Mouse (Mus musculus): ENCODE results near the gene Nell2. TPM values are rescaled to one million over a fixed set of nuclear protein-coding genes. Genes with fewer than 3 reads are reported as not detected.

The Nell2 gene
- polyA plus RNA-seq, 1 experiment: 0.62 TPM

DNA sequence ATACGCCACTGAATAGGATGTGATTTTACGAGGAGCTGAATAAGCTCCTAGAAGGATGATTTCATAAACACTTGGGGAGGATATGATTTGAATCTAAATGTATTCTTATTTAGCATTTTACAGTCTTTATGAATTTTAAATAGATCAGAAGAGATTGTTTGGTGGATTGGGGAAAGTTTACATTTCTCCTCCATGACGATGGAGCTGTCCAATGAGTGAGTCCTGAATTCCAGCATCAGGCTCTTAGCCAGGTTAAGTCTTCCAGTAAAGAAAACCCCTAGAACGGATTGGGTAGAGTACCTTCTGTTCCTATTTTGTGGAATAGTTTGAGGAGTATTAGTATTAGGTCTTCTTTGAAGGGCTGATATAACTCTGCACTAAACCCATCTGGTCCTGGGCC is 317.8 kb downstream of the Nell2 start:
- Histone ChIP-seq H3K27me3 (ENCODE audit: control insufficient read depth, insufficient read depth, insufficient read length) (no peaks in the 10 kb centered on the region), H3K79me3 (ENCODE audit: low read depth) (no peaks in the 10 kb centered on the region), H3K36me3 (ENCODE audit: control insufficient read depth, insufficient read depth) (no peaks in the 10 kb centered on the region), H3ac (ENCODE audit: control insufficient read depth, insufficient read length, low read depth) (no peak overlapping the region), H3K4me3 (ENCODE audit: insufficient read depth, poor library complexity, severe bottlenecking) (no peak overlapping the region), H3K79me2 (ENCODE audit: control insufficient read depth, insufficient read depth) (no peaks in the 10 kb centered on the region)
- TF ChIP-seq MYOG (IDR thresholded peaks at IDR 0.05; ENCODE audit: control insufficient read depth, extremely low read depth, insufficient read length): no peak
- TF ChIP-seq CTCF (IDR thresholded peaks at IDR 0.05; ENCODE audit: control insufficient read depth, insufficient read depth, insufficient read length): no peak
- TF ChIP-seq USF1 (IDR thresholded peaks at IDR 0.05; ENCODE audit: low read depth): no peak
- no peak for TF ChIP-seq MYOD1 (IDR thresholded peaks at IDR 0.05; ENCODE audit: control insufficient read depth, insufficient read length, low read depth)
- TF ChIP-seq CEBPB (IDR thresholded peaks at IDR 0.05; ENCODE audit: low read depth): no peak
- TF ChIP-seq FOSL1 (IDR thresholded peaks at IDR 0.05; ENCODE audit: insufficient read depth, low read length, poor library complexity, severe bottlenecking): no peak

DNA sequence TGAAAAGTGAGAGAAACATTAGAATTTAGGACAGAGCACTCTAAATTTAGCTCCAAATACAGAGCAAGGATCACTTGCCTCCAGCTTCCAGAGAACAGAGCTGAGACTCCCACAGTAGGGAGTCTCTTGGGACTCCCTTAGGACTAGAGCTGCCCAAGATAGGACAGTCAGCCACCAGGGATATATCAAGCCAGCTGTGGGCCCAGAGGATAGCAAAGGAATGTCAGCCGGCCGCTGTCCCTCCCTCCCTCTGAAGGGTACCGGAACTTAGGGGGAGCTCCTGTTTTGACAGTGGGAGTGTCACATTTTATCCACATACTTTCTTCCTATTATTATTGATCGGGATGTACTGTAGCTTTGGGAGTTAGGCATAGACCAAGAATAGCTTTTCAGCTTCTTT is 319.2 kb downstream of the Nell2 start:
- Histone ChIP-seq H3ac (ENCODE audit: control insufficient read depth, insufficient read length, low read depth) (no peak overlapping the region), H3K79me2 (ENCODE audit: control insufficient read depth, insufficient read depth) (no peaks in the 10 kb centered on the region), H3K36me3 (ENCODE audit: control insufficient read depth, insufficient read depth) (no peaks in the 10 kb centered on the region), H3K27me3 (ENCODE audit: control insufficient read depth, insufficient read depth, insufficient read length) (no peaks in the 10 kb centered on the region), H3K4me3 (ENCODE audit: insufficient read depth, poor library complexity, severe bottlenecking) (no peak overlapping the region), H3K79me3 (ENCODE audit: low read depth) (no peaks in the 10 kb centered on the region)
- TF ChIP-seq CEBPB (IDR thresholded peaks at IDR 0.05; ENCODE audit: low read depth): no peak
- no peak for TF ChIP-seq CTCF (IDR thresholded peaks at IDR 0.05; ENCODE audit: control insufficient read depth, insufficient read depth, insufficient read length)
- TF ChIP-seq MYOG (IDR thresholded peaks at IDR 0.05; ENCODE audit: control insufficient read depth, extremely low read depth, insufficient read length): no peak
- no peak for TF ChIP-seq MAX (IDR thresholded peaks at IDR 0.05)
- TF ChIP-seq FOSL1 (IDR thresholded peaks at IDR 0.05; ENCODE audit: insufficient read depth, low read length, poor library complexity, severe bottlenecking): no peak
- TF ChIP-seq MYOD1 (IDR thresholded peaks at IDR 0.05; ENCODE audit: control insufficient read depth, insufficient read length, low read depth): no peak
- TF ChIP-seq USF1 (IDR thresholded peaks at IDR 0.05; ENCODE audit: low read depth): no peak

DNA sequence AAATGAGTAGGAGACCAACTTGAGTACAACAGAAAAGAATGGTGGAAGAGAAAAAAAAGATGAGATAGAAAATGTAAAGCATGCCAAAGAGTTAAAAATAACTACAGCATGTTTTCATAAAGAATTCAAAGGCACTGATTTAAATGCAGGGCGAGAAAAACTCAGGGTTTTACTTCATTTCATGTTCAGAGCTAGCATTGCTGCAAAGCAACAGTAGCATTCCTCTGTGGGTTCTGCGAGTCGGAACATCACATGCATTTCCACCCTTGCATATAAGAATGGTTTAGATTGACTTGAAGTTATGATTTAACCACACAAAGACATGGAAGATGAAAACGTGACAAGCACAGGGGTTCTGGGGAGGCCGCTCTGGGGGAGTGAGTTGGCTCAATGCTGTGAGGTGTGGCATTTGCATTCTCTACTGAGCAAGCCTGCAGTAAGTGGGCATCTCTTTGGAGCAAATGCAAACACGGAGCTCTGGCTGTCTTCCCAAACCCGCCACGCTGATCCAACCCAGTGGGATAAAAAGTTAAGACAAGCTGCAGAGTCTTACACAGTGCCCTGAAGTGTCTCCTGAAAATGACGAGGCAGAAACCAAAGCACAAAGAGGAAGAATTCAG is 334.6 kb downstream of the Nell2 start:
- TF ChIP-seq MYOG (IDR thresholded peaks at IDR 0.05; ENCODE audit: control insufficient read depth, extremely low read depth, insufficient read length): no peak
- TF ChIP-seq CEBPB (IDR thresholded peaks at IDR 0.05; ENCODE audit: low read depth): no peak
- Histone ChIP-seq H3K27me3 (ENCODE audit: control insufficient read depth, insufficient read depth, insufficient read length) (no peaks in the 10 kb centered on the region), H3K79me3 (ENCODE audit: low read depth) (no peaks in the 10 kb centered on the region), H3K4me3 (ENCODE audit: insufficient read depth, poor library complexity, severe bottlenecking) (no peak overlapping the region), H3K36me3 (ENCODE audit: control insufficient read depth, insufficient read depth) (no peaks in the 10 kb centered on the region), H3ac (ENCODE audit: control insufficient read depth, insufficient read length, low read depth) (no peak overlapping the region), H3K79me2 (ENCODE audit: control insufficient read depth, insufficient read depth) (no peaks in the 10 kb centered on the region)

DNA sequence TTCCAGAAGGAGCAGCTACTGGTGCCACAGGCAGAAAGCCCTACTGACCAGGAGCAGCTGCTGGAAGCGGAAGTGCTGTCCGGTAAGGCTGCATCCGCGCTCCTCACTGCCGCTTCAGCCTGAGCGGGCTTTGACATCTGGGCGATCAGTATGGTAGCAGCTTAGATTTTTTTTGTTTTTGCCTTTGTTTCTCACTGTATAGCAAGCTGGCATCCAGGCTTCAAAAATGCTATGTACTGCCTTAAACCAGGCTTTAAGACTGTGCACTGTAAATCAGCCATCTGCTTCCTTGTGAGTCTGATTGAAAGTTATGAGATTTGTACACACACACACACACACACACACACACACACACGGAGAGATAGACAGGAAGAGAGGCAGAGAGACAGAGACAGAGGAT is 335.4 kb downstream of the Nell2 start:
- TF ChIP-seq MAX (IDR thresholded peaks at IDR 0.05) (no peak), FOSL1 (IDR thresholded peaks at IDR 0.05; ENCODE audit: insufficient read depth, low read length, poor library complexity, severe bottlenecking) (no peak), MYOG (IDR thresholded peaks at IDR 0.05; ENCODE audit: control insufficient read depth, extremely low read depth, insufficient read length) (no peak), CTCF (IDR thresholded peaks at IDR 0.05; ENCODE audit: control insufficient read depth, insufficient read depth, insufficient read length) (no peak), MYOD1 (IDR thresholded peaks at IDR 0.05; ENCODE audit: control insufficient read depth, insufficient read length, low read depth) (no peak), USF1 (IDR thresholded peaks at IDR 0.05; ENCODE audit: low read depth) (no peak), CEBPB (IDR thresholded peaks at IDR 0.05; ENCODE audit: low read depth) (no peak)
- no peak overlapping the region for H3ac ChIP-seq (ENCODE audit: control insufficient read depth, insufficient read length, low read depth)
- H3K4me3 ChIP-seq (ENCODE audit: insufficient read depth, poor library complexity, severe bottlenecking): no peak overlapping the region
- H3K36me3 ChIP-seq (ENCODE audit: control insufficient read depth, insufficient read depth): no peaks in the 10 kb centered on the region
- no peaks in the 10 kb centered on the region for H3K79me3 ChIP-seq (ENCODE audit: low read depth)
- H3K27me3 ChIP-seq (ENCODE audit: control insufficient read depth, insufficient read depth, insufficient read length): no peaks in the 10 kb centered on the region
- H3K79me2 ChIP-seq (ENCODE audit: control insufficient read depth, insufficient read depth): no peaks in the 10 kb centered on the region

DNA sequence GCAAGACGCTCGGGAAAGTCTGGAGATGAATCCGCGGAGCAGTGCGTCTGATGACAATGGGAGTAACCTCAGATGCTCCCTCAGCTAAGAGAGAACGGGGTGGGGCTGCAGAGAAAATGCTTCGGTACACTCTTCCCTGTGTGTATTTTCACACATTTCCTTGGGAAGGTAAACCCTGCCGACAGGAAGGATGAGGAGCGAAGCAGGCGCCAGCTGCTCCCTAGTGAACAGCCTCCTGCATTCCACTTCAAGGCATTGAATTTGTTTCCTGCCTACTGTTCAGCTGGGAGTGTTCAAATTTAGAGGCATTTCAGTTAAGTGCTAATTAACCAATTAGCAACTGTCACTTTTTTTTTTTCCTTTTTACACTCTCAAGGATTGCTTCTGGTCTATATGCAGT is 342.1 kb downstream of the Nell2 start:
- H3K4me3 ChIP-seq (ENCODE audit: insufficient read depth, poor library complexity, severe bottlenecking): no peak overlapping the region
- H3K36me3 ChIP-seq (ENCODE audit: control insufficient read depth, insufficient read depth): no peaks in the 10 kb centered on the region
- H3K27me3 ChIP-seq (ENCODE audit: control insufficient read depth, insufficient read depth, insufficient read length): no peaks in the 10 kb centered on the region
- no peaks in the 10 kb centered on the region for H3K79me2 ChIP-seq (ENCODE audit: control insufficient read depth, insufficient read depth)
- H3K79me3 ChIP-seq (ENCODE audit: low read depth): no peaks in the 10 kb centered on the region
- H3ac ChIP-seq (ENCODE audit: control insufficient read depth, insufficient read length, low read depth): no peak overlapping the region
- no peak for TF ChIP-seq CTCF (IDR thresholded peaks at IDR 0.05; ENCODE audit: control insufficient read depth, insufficient read depth, insufficient read length)
- TF ChIP-seq FOSL1 (IDR thresholded peaks at IDR 0.05; ENCODE audit: insufficient read depth, low read length, poor library complexity, severe bottlenecking): no peak
- no peak for TF ChIP-seq CEBPB (IDR thresholded peaks at IDR 0.05; ENCODE audit: low read depth)
- no peak for TF ChIP-seq USF1 (IDR thresholded peaks at IDR 0.05; ENCODE audit: low read depth)
- TF ChIP-seq MYOG (IDR thresholded peaks at IDR 0.05; ENCODE audit: control insufficient read depth, extremely low read depth, insufficient read length): no peak
- TF ChIP-seq MAX (IDR thresholded peaks at IDR 0.05): no peak
- TF ChIP-seq MYOD1 (IDR thresholded peaks at IDR 0.05; ENCODE audit: control insufficient read depth, insufficient read length, low read depth): no peak

DNA sequence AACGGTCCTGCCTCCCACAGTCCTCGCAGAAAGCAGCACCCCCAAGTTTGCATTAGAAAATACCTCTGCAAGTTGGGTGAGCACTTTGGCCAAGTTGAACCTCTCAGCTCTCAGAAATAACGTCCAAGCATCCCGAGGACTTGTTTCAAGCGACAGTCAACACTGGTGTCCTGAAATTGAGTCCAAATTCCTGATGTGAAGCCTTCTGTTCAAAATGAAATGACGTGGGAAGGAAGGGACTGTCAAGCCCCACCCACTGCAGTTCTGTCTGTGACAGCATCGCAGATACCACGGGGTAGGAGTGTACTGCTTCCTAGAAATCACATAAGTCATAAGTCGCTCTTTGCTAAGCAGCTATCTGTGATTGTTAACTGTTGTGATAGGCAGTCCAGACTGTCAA is 342.9 kb downstream of the Nell2 start:
- no peaks in the 10 kb centered on the region for H3K36me3 ChIP-seq (ENCODE audit: control insufficient read depth, insufficient read depth)
- no peaks in the 10 kb centered on the region for H3K79me3 ChIP-seq (ENCODE audit: low read depth)
- H3K79me2 ChIP-seq (ENCODE audit: control insufficient read depth, insufficient read depth): no peaks in the 10 kb centered on the region
- H3K4me3 ChIP-seq (ENCODE audit: insufficient read depth, poor library complexity, severe bottlenecking): no peak overlapping the region
- H3ac ChIP-seq (ENCODE audit: control insufficient read depth, insufficient read length, low read depth): no peak overlapping the region
- TF ChIP-seq FOSL1 (IDR thresholded peaks at IDR 0.05; ENCODE audit: insufficient read depth, low read length, poor library complexity, severe bottlenecking): no peak
- TF ChIP-seq MYOD1 (IDR thresholded peaks at IDR 0.05; ENCODE audit: control insufficient read depth, insufficient read length, low read depth): no peak
- no peak for TF ChIP-seq MYOG (IDR thresholded peaks at IDR 0.05; ENCODE audit: control insufficient read depth, extremely low read depth, insufficient read length)
- TF ChIP-seq MAX (IDR thresholded peaks at IDR 0.05): no peak
- TF ChIP-seq CTCF (IDR thresholded peaks at IDR 0.05; ENCODE audit: control insufficient read depth, insufficient read depth, insufficient read length): no peak
- no peaks in the 10 kb centered on the region for H3K27me3 ChIP-seq (ENCODE audit: control insufficient read depth, insufficient read depth, insufficient read length)
